Mouse (Mus musculus): ENCODE results near the gene Tmem37.
A peak's percentile ranks its signal among the peaks of the same experiment; 100 is the strongest.

Gene Tmem37

GRCm38 (mm10) chr1:120073519-120074306 is at the start of gene Tmem37:
Tmem37 (minus strand) TSS chr1:120074074.
- no peak for DNase-seq (ENCODE audit: low read depth, low spot score)

- peak; percentile 59 for DNase-seq (ENCODE audit: low read depth, low spot score)
Observed at GRCm38 (mm10) chr1:120122634-120123383, 48.9 kb upstream of the Tmem37 start.

- peak; percentile 76 for DNase-seq (ENCODE audit: low read depth, low spot score)
Observed at GRCm38 (mm10) chr1:120121930-120122530, 48.2 kb upstream of the Tmem37 start.

- peak; percentile 99 for DNase-seq (ENCODE audit: low read depth, low spot score)
Observed at GRCm38 (mm10) chr1:120120969-120121811, 47.3 kb upstream of the Tmem37 start, which contains the start of the genes Dbi and 3110009E18Rik. Dbi (minus strand) TSS chr1:120121078. 3110009E18Rik (plus strand) TSS chr1:120121187.

- DNase-seq (ENCODE audit: low read depth, low spot score), result no peak
Observed at GRCm38 (mm10) chr1:120120141-120120968, 46.5 kb upstream of the Tmem37 start.

- no peak for DNase-seq (ENCODE audit: low read depth, low spot score)
Observed at GRCm38 (mm10) chr1:120119389-120119788, 45.5 kb upstream of the Tmem37 start.

- DNase-seq (ENCODE audit: low read depth, low spot score), result no peak
Observed at GRCm38 (mm10) chr1:120118854-120119253, 45.0 kb upstream of the Tmem37 start.

- DNase-seq (ENCODE audit: low read depth, low spot score), result no peak
Observed at GRCm38 (mm10) chr1:120116106-120116505, 42.2 kb upstream of the Tmem37 start.

GRCm38 (mm10) chr1:120115671-120116081 is 41.8 kb upstream of the Tmem37 start:
- DNase-seq (ENCODE audit: low read depth, low spot score), result no peak

GRCm38 (mm10) chr1:120112251-120113187 is 38.6 kb upstream of the Tmem37 start:
- no peak for DNase-seq (ENCODE audit: low read depth, low spot score)

- no peak for DNase-seq (ENCODE audit: low read depth, low spot score)
Observed at GRCm38 (mm10) chr1:120111766-120112165, 37.9 kb upstream of the Tmem37 start.

GRCm38 (mm10) chr1:120109741-120110432 is 36.0 kb upstream of the Tmem37 start:
- no peak for DNase-seq (ENCODE audit: low read depth, low spot score)

- no peak for DNase-seq (ENCODE audit: low read depth, low spot score)
Observed at GRCm38 (mm10) chr1:120105556-120105959, 31.7 kb upstream of the Tmem37 start.

- DNase-seq (ENCODE audit: low read depth, low spot score), result no peak
Observed at GRCm38 (mm10) chr1:120101227-120101609, 27.3 kb upstream of the Tmem37 start.

- no peak for DNase-seq (ENCODE audit: low read depth, low spot score)
Observed at GRCm38 (mm10) chr1:120100456-120101226, 26.8 kb upstream of the Tmem37 start.

GRCm38 (mm10) chr1:120099483-120099882 is 25.6 kb upstream of the Tmem37 start:
- peak; percentile 38 for DNase-seq (ENCODE audit: low read depth, low spot score)

- peak; percentile 61 for DNase-seq (ENCODE audit: low read depth, low spot score)
Observed at GRCm38 (mm10) chr1:120098327-120098726, 24.5 kb upstream of the Tmem37 start.

GRCm38 (mm10) chr1:120094920-120095319 is 21.0 kb upstream of the Tmem37 start:
- DNase-seq (ENCODE audit: low read depth, low spot score), result no peak

Measured in A20 (cell line).